Mouse (Mus musculus): Measurements from ENCODE around the gene Lrg1. TPM values are rescaled to one million over a fixed set of nuclear protein-coding genes. Genes with fewer than 3 reads are reported as not detected.

The Lrg1 gene
- polyA plus RNA-seq, 1 experiment = 23.4 TPM

- no peak for DNase-seq (ENCODE audit: low spot score)
Measured at GRCm38 (mm10) chr17:56074097-56074826, 47.5 kb downstream of the Lrg1 start.

GRCm38 (mm10) chr17:56072243-56072642 lies 49.6 kb downstream of the Lrg1 start:
- DNase-seq (ENCODE audit: low spot score) = no peak

DNA sequence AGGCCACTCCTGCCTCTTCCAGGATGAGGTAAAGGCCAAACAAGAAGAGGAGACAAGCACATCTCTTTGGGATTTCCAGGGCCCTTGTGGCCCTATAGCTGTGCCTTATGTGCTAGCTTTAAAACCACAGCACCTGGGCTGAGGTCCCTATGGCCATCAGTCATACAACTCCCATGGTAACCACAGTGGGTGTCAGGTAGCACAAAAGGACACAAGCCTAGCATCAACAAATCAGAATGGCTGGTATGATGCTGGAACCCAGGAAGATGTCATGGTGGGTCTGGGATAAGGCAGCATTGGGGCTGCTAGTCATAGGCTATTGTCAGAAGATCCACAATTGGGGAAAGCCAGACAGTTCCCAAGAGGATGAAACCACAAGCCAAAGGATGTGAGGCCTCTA lies 50.7 kb downstream of the Lrg1 start:
- DNase-seq (ENCODE audit: low spot score) = no peak

Other genes with a start within 250 kb of the Lrg1 start
- 4.7 and 5.2 TPM in 2 replicates for gene Zfp119a, start 243.1 kb downstream of the Lrg1 start, polyA plus RNA-seq (2012; rRNA removed)
- gene Zfp959, start 229.9 kb downstream of the Lrg1 start, polyA plus RNA-seq (2012; rRNA removed) = 8.4 and 8.8 TPM in 2 replicates
- 5.4 TPM in 2 replicates for gene Zfp119b, start 172.5 kb downstream of the Lrg1 start, polyA plus RNA-seq (2012; rRNA removed)
- gene Ebi3, start 169.4 kb downstream of the Lrg1 start, polyA plus RNA-seq (2012; rRNA removed) = 2.9 and 3.1 TPM in 2 replicates
- 10.1 and 11.1 TPM in 2 replicates for gene Yju2, start 162.9 kb downstream of the Lrg1 start, polyA plus RNA-seq (2012; rRNA removed)
- 1.0 and 1.7 TPM in 2 replicates for gene Shd, start 151.5 kb downstream of the Lrg1 start, polyA plus RNA-seq (2012; rRNA removed)
- 0.57 and 1.2 TPM in 2 replicates for gene Fsd1, start 135.5 kb downstream of the Lrg1 start, polyA plus RNA-seq (2012; rRNA removed)
- 29.6 and 38.6 TPM in 2 replicates for gene Stap2, start 116.4 kb downstream of the Lrg1 start, polyA plus RNA-seq (2012; rRNA removed)
- gene Mpnd, start 116.3 kb downstream of the Lrg1 start, polyA plus RNA-seq (2012; rRNA removed) = 50.4 and 51.1 TPM in 2 replicates
- gene Sh3gl1, start 85.4 kb downstream of the Lrg1 start, polyA plus RNA-seq (2012; rRNA removed) = 55.5 and 78.1 TPM in 2 replicates
- 2.1 and 2.2 TPM in 2 replicates for gene Chaf1a, start 81.6 kb downstream of the Lrg1 start, polyA plus RNA-seq (2012; rRNA removed)
- gene Ubxn6, start 47.0 kb downstream of the Lrg1 start, polyA plus RNA-seq (2012; rRNA removed) = 62.3 and 62.7 TPM in 2 replicates
- gene Hdgfl2, start 42.4 kb downstream of the Lrg1 start, polyA plus RNA-seq (2012; rRNA removed) = 68.8 and 70.6 TPM in 2 replicates
- 96.9 and 98.3 TPM in 2 replicates for gene Plin4, start 12.2 kb downstream of the Lrg1 start, polyA plus RNA-seq (2012; rRNA removed)
- gene Plin5, start 4.4 kb downstream of the Lrg1 start, polyA plus RNA-seq (2012; rRNA removed) = 1.4 and 1.9 TPM in 2 replicates
- gene Sema6b, start 18.3 kb upstream of the Lrg1 start, polyA plus RNA-seq (2012; rRNA removed) = 3.3 and 4.4 TPM in 2 replicates
- 1.7 and 2.0 TPM in 2 replicates for gene Tnfaip8l1, start 40.5 kb upstream of the Lrg1 start, polyA plus RNA-seq (2012; rRNA removed)
- 42.0 and 51.0 TPM in 2 replicates for gene Mydgf, start 61.9 kb upstream of the Lrg1 start, polyA plus RNA-seq (2012; rRNA removed)
- 24.1 and 24.8 TPM in 2 replicates for gene Dpp9, start 96.9 kb upstream of the Lrg1 start, polyA plus RNA-seq (2012; rRNA removed)
- gene Fem1a, start 134.8 kb upstream of the Lrg1 start, polyA plus RNA-seq (2012; rRNA removed) = 14.4 and 17.2 TPM in 2 replicates
- gene Ticam1, start 154.8 kb upstream of the Lrg1 start, polyA plus RNA-seq (2012; rRNA removed) = 8.7 and 10.0 TPM in 2 replicates
- 34.6 and 43.6 TPM in 2 replicates for gene Plin3, start 170.9 kb upstream of the Lrg1 start, polyA plus RNA-seq (2012; rRNA removed)
- gene Arrdc5, start 178.3 kb upstream of the Lrg1 start, polyA plus RNA-seq (2012; rRNA removed) = not detected in 2 replicates
- 4.6 and 5.3 TPM in 2 replicates for gene Uhrf1, start 181.3 kb upstream of the Lrg1 start, polyA plus RNA-seq (2012; rRNA removed)
- 23.7 and 31.1 TPM in 2 replicates for gene Kdm4b, start 204.1 kb upstream of the Lrg1 start, polyA plus RNA-seq (2012; rRNA removed)

Measured in urinary bladder, adult 2 months (tissue).